Mouse (Mus musculus) monocyte, adult 2 months (primary cell): ENCODE results near the gene Ptk6.

ENCODE experiments used
- DNase-seq, 2 experiments: peaks; one replicate each; pipeline ENCODE4 v3.0.0; 2022; ENCODE audit warnings: low spot score in 2 of 2, low read depth in 1 of 2

Ptk6 gene

DNA sequence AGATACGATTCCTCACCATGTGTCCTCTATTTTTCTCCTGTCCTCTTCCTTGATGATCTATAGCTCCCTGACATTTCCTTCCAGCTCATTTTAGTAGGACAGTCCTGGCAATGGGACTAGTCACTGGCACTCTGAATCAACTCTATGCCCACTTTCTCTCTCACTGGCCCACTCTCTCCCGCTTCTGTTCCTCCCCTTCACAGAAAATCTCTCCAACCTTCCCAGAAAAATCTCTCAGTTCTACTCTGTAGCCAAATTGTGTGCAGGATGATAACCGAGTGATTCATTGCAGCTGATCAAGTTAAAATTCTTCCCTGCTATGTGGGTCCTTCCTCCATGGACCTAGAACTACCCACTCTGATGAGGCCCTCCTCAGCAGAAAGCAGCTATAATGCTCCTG lies 27.9 kb downstream of the Ptk6 start:
- DNase-seq = no peak

DNA sequence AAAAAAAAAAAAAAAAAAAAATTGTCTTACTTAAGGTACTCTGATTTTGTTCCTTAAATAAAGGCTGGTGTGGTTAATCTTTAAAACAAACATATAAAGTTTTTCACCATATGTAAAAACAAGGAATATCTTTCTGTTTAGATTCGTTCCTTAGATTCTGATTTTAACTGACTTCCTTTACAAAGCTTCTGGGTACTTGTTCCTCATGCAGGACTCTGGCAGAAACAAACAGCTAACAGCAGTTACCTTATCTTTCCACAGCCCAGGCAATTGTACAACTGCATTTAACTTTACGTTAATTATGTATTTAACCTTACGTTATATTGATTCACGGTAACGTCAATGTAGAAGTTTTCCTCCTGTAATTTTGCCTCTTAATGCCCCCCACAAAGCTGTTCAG lies 36.1 kb downstream of the Ptk6 start:
- DNase-seq = no peak

DNA sequence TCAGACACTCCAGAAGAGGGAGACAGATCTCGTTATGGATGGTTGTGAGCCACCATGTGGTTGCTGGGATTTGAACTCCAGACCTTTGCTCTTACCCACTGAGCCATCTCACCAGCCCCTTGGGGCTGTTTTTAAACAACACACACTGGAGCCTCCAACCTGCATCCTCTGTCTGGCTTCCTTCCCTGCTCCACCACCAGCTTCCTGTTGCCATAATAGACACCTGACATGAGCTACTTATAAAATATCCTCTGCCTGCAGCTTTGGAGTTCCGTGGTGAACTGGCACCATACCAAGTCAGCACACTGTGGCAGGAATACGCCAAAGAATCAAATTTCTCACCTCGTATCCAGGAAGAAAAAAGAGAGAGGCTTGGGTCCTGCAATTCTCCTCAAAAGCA lies 41.8 kb downstream of the Ptk6 start:
- DNase-seq = no peak

DNA sequence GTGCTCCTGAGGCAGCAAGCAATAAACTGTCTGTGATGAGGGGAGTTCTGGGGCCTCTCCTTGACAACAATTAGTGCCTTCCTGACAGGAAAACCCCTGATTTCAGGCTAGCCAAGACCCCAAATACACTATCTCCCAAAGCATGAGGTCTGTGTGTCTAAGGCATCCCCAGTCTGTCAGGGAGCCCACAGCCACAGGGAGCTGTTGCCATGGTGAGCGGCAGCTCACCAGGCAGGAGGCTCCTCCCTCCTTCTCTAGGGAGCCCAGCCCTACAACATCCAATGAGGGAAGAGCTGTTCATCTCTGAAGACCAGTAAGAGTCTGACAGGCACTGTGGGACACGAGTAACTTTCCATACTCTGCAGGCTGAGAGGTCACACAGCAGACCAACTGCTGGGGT lies 42.8 kb downstream of the Ptk6 start:
- no peak for DNase-seq

- DNase-seq = no peak
These were observed 43.5 kb downstream of the Ptk6 start for GRCm38 (mm10) chr2:181159091-181159514.

DNA sequence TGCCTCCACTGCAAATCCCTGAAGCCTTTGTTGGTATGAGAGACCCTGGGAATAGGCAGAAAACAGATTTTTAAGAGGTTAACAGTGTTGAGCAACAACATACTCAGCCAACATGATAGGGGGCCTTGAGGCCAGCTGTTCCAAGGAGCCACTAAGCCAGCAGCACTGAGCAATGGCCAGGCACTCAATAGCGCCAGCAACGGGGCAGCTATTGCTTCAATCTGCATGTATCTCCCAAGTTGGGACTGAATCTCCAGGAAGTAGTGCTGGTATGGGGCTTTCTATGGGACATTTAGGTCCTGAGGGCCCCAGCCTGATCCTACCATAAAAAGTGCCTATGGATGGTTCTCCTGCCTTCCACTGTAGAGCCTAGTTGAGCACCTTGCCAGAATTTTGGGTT lies 44.1 kb downstream of the Ptk6 start:
- DNase-seq = no peak

- no peak for DNase-seq
These were observed 44.8 kb downstream of the Ptk6 start for GRCm38 (mm10) chr2:181157716-181158302.

DNA sequence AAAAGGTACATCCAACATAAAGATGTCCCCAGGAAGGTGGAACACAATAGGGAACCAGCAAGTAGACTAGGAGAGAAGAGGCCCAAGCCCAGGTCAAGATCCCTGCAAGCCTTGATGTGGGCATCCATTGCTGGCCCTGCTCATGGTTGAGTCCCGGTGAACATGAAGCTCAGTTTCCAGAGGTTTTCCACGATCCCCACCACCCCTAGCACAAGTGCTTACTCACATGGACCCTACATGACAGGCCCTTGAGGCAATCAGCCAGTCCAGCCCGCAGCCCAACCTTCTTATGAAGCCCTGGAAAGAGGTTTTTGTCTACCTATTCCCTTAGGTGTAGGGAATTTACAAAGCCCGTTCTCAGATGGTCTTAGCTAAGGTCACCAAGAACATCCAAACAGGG lies 45.4 kb downstream of the Ptk6 start:
- no peak for DNase-seq

DNA sequence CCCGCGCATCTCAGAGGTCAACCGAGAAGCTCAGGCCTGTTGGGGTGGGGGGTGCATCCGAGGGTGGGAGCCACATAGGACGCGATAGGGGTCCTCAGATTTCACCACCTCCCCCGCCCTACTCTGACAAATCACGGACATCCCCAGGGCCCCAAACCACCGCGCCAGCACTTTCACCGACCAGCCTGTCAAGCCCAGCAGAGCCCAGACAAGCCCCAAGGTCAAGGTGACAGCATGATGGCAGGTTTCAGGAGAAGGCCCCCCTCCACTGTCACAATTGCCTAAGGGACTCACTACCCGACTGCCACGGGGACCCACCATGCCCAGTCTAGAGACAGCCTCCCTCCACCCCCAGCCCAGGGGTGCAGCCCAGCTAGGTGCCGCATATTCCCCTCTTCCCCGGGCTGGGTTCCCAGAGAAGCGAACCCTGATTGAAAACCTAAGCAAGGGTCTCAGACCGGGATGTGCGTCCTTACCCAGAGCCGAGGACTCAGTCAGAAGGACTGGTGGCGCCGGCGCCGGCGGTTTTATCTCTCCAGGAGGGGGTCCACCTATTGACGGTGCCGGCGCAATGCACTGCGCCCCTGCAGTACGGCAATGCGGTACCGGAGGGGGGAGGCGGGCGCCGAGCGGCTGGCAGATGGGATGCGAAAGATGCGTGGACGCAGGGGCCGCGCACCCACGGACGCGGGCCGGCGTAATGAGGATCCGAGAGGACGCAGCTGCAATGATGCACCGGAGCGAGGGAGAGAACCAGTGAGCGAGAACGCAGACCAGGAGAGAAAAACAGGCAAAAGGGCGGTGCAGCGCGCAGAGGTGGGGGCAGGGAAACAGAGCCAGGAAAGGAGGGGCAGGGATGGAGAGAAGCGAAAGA lies 46.1 kb downstream of the Ptk6 start, which contains the start of gene Eef1a2:
Gene Eef1a2 (minus strand): TSS at position 767 of the 874 bp plus-strand sequence.
- no peak for DNase-seq

GRCm38 (mm10) chr2:181155801-181156200 lies 46.8 kb downstream of the Ptk6 start:
- DNase-seq = no peak

DNA sequence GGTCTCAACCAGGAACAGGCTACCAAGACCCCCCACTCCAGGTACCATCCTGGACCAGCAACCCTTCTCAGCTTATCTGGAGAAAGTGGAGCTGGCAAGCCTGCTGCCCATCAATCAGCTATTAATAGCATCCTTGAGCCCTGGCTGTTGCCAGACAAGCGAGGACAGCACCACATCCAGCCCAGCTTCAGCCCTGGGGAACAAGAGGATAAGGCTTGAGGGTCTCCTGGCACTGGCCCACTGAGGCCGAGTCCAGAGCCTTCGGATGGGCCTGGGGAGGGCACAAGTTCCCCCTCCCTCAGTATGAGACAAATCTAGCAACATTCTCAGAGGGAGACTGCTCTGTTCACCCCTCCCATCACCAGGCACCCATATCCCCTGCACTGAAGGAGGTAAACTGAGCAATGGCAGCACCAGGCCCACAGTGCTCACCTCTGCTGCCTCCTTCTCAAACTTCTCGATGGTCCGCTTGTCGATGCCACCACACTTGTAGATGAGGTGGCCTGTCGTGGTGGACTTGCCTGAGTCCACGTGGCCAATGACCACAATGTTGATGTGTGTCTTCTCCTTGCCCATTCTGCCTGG lies 47.7 kb downstream of the Ptk6 start:
- no peak for DNase-seq

GRCm38 (mm10) chr2:181154361-181154760 lies 48.2 kb downstream of the Ptk6 start:
- DNase-seq = no peak

DNA sequence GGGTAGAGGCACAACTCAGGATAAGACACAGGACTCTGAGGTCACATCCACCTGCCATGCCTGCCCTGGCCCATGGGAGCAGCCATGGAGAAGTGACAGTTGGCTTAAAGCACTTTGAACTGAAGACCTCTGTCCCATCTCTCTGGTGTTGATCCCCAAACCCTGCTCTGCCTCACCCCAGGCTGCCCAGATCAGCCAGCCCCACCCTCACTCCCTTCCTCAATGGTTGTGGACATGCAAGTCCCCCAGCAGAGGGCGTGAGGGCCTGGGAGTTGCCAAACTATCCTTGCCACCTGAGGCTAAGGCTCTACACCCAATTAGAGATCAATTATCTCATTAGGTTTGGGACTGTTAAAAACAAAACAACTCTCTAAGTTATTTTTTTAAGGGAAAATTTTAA lies 48.8 kb downstream of the Ptk6 start:
- no peak for DNase-seq

GRCm38 (mm10) chr2:181153131-181153530 lies 49.5 kb downstream of the Ptk6 start:
- no peak for DNase-seq

DNA sequence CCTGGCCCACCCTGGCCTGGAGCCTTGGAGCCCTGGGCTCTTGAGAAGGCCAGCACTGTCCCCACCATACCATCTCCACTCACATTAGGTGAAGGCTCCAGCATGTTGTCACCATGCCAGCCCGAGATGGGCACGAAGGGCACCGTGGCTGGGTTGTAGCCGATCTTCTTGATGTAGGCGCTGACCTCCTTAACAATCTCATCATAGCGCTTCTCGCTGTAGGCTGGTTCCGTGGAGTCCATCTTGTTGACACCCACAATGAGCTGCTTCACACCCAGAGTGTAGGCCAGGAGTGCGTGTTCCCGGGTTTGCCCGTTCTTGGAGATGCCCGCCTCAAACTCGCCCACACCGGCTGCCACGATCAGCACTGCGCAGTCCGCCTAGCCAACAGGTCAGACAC lies 49.9 kb downstream of the Ptk6 start:
- no peak for DNase-seq

DNA sequence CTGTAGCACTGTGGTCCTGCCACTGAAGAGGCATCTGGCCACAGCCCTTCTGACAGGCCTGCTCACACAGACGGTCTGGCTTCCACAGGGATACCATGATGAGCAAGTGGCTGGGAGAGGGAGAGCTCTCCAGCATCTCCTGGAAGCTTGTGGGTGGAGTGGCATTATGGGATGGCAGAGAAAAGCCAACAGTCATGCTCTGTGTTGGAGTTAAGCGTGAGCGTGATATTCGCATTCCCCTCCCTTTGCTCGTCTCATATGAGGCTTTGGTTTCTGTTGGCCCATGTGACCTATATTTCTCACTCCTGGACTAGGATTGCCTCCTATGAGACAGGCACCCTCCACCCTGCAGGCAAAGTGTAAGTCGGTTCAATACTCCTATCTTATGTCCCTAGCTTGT lies 52.3 kb downstream of the Ptk6 start:
- no peak for DNase-seq

DNA sequence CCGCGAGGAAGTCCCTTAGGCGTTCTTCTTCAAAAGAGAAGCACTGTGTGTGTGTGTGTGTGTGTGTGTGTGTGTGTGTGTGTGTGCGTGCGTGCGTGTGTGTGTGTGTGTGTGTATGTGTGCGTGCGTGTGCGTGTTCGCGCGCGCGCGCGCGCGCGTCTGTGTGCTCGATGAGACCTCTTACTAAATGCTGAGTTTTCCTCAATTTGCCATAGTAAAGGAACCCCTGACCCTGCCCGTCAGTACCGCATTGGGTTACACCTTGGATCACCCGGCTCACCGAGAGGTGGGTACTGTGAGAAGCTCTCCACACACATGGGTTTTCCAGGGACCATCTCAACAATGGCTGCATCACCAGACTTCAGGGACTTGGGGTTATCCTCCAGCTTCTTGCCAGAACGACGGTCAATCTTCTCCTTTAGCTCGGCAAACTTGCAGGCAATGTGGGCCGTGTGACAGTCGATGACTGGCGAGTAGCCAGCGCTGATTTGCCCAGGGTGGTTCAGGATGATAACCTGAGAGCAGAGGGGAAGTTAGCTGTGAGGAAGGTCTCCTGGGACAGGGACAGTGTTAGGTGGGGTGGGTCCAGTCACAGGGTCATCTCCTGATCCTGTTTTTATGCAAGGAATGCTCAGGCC lies 54.2 kb downstream of the Ptk6 start:
- no peak for DNase-seq

- DNase-seq = no peak
These were observed 54.9 kb downstream of the Ptk6 start for GRCm38 (mm10) chr2:181147546-181148317.

DNA sequence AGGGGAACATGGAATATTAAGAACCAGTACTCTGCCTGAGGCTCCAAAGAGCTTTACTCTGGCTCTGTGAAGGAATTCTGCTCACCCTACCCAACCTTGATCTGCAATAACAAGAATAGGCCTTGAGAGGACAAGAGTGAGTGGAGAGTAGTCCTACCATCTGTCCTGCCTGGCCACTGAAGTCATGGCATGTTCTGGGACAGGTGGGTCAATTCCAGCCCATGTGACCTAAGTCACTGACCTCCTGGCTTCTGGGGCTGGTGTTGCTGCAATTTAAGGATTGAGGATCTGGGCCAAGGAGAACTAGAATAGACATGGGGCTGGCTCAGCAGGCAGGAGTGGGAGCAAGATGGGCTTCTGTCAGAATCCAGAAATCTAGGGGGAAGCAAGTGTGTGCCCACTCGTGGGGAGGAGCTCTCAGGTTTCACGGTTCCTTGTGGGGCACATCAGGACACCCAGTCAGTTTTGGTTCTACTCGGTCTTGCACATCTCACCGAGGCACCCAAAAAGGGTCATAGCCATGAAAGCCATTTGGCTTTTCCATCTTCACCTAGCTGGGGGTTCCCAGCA lies 55.5 kb downstream of the Ptk6 start:
- no peak for DNase-seq

DNA sequence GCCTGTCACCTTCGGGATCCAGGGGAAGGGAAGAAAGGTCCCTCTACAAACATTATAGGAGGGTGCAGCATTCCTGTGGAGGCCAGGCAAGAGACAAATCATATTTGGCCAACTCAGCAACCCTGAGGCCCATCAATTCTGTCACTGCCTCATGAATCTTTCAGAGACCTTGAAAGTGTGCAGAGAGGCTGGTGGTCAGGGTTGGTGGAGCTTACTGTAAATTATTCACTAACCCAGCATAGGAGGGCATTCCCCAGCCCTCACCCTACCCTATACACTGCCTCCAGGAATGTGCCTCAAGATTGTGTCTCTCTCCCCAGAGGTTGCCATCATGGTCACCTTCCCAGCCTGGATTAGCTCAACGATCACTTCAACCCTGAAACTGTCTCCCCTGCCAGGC lies 57.9 kb downstream of the Ptk6 start:
- DNase-seq = no peak
